Mouse (Mus musculus) heart, embryonic 11.5 days (tissue): ENCODE results near the gene Gli3. TPM values are rescaled to one million over a fixed set of nuclear protein-coding genes. Genes with fewer than 3 reads are reported as not detected.
A peak's percentile ranks its signal among the peaks of the same experiment; 100 is the strongest.

Experiments used
- ATAC-seq: fragments of 200-750 bp; cut with Nextera tagmentation; replicated peaks from 2 replicates; pipeline ENCODE4 v1.8.0; 2017; ENCODE audit warnings: moderate library complexity; ENCODE audit not compliant: insufficient number of reproducible peaks, low FRiP score, low TSS enrichment
- H3K27ac ChIP-seq: fragments of 300-500 bp; sonication (generic); 2 replicates; pipeline ENCODE4 v1.5.1; 2014; ENCODE audit warnings: mild to moderate bottlenecking, low read depth, low read length
- H3K27me3 ChIP-seq: fragments of 300-500 bp; sonication (generic); 2 replicates; pipeline ENCODE4 v1.6.1; 2014; ENCODE audit warnings: mild to moderate bottlenecking, low read length, mixed read lengths; ENCODE audit not compliant: control insufficient read depth, insufficient read depth
- H3K36me3 ChIP-seq: fragments of 300-500 bp; sonication (generic); 2 replicates; pipeline ENCODE4 v1.6.1; 2014; ENCODE audit warnings: mild to moderate bottlenecking, low read length, moderate library complexity, mixed read lengths; ENCODE audit not compliant: control insufficient read depth, insufficient read depth
- H3K4me1 ChIP-seq: fragments of 300-500 bp; sonication (generic); 2 replicates; pipeline ENCODE4 v1.6.1; 2014; ENCODE audit warnings: low read length; ENCODE audit not compliant: control insufficient read depth, insufficient read depth
- H3K4me2 ChIP-seq: fragments of 300-500 bp; sonication (generic); 2 replicates; pipeline ENCODE4 v1.6.1; 2014; ENCODE audit warnings: mild to moderate bottlenecking, moderate library complexity
- H3K4me3 ChIP-seq: fragments of 300-500 bp; sonication (generic); 2 replicates; pipeline ENCODE4 v1.5.1; 2014; ENCODE audit warnings: low read depth, low read length
- H3K9ac ChIP-seq: fragments of 300-500 bp; sonication (generic); 2 replicates; pipeline ENCODE4 v1.6.1; 2014; ENCODE audit warnings: mild to moderate bottlenecking, low read depth, low read length, moderate library complexity
- H3K9me3 ChIP-seq: fragments of 300-500 bp; sonication (generic); replicated peaks from 2 replicates; pipeline ENCODE4 v1.6.1; 2016; ENCODE audit warnings: low read length; ENCODE audit not compliant: control insufficient read depth
- WGBS: fragments of 180-500 bp; shearing (Covaris S2); extraction: QIAGEN DNeasy Blood & Tissue Kit; methylation state at CpG from one replicate; pipeline ENCODE4 v1.1.7; 2014; ENCODE audit not compliant: insufficient replicate concordance; 5-methylcytosine and 5-hydroxymethylcytosine counted together
- polyA plus RNA-seq: library from polyadenylated mRNA; unstranded; fragments of >200 nt; fragmentation: Nextera tagmentation; extraction: Ambion mirVana; gene quantifications from 2 replicates; pipeline ENCODE4 v1.2.1, GENCODE M21; 2014

The Gli3 gene
- polyA plus RNA-seq, 1 experiment from 2014 or later = 11.4 TPM

DNA sequence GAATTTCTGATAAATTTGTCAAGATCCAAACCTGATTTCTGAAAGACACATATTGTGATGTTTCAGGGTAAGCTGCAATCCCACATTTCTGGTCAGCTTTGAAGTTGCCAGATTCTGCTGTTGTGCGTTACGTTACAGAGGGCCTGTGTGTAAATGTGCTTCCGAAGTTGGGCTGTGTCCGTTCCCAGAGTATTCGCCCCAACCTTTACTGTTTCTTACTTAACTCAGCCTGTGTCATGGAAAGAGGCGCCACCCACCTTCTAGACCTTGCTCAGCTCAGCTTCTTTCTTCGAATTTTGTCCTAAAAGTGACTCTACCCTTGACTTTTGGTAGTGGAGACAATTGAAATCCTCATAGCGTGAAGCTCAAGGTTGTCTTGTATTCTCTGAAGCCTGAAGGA lies 202.5 kb downstream of the Gli3 start:
- H3K36me3 ChIP-seq = no peaks in the 10 kb centered on the region; the same call in 1 of the 2 replicates
- ATAC-seq = no peak
- peaks cover 8% of the 10 kb centered on the region; the same call in 1 of the 2 replicates for H3K4me1 ChIP-seq
- H3K4me2 ChIP-seq = no peak overlapping the region
- peak overlapping the region; percentile 25; the same call in 1 of the 2 replicates for H3K27ac ChIP-seq
- no peak overlapping the region for H3K4me3 ChIP-seq
- WGBS = 83% methylated on average over 8 of the region's 8 CpGs
- H3K27me3 ChIP-seq = peaks cover 30% of the 10 kb centered on the region
- H3K9me3 ChIP-seq = no peaks in the 10 kb centered on the region
- H3K9ac ChIP-seq = no peak overlapping the region

DNA sequence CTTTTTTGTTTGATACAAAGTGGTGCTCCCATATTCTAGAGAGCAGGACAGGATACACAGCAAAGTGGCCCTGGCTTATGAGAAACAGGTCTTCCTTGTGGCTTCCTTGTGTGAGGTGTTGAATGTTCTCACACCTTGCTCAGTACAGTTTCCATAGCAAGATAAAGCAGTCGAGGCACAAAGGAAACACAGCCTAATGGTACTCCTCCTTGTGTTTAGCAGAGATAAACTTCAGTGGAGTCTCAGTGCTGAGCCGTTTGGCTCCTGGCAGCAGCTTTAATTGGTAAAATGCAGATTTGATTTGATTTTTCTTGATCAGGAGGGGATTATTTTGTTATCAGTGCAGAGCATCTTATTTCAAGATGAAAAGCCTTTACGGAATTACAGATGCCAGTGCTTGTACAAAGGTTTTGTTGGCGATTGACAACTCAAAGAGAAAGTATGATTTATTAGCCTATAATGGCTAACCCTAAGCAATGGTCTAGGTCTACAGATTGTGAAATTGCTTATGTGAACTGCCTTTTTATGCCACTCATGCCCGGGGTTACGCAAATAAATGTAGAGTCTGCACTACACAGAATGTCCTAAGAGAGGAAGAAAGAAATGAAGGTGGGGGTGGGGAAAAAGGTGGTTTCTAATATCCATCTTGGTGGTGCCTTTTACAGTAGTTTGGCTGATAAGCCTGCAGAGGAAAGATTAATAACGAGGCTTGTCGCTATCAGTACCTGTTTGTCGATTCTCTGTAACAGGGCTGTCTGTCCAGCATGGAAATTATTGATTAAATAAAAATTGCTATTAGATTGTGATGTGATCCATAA lies 207.3 kb downstream of the Gli3 start:
- Histone ChIP-seq H3K27ac (no peak overlapping the region), H3K27me3 (peaks cover 21% of the 10 kb centered on the region), H3K36me3 (no peaks in the 10 kb centered on the region), H3K9me3 (no peaks in the 10 kb centered on the region), H3K9ac (no peak overlapping the region), H3K4me3 (no peak overlapping the region), H3K4me2 (no peak overlapping the region), H3K4me1 (peaks cover 8% of the 10 kb centered on the region; the same call in 1 of the 2 replicates)
- WGBS = 60% methylated on average over 9 of the region's 9 CpGs
- ATAC-seq = no peak

DNA sequence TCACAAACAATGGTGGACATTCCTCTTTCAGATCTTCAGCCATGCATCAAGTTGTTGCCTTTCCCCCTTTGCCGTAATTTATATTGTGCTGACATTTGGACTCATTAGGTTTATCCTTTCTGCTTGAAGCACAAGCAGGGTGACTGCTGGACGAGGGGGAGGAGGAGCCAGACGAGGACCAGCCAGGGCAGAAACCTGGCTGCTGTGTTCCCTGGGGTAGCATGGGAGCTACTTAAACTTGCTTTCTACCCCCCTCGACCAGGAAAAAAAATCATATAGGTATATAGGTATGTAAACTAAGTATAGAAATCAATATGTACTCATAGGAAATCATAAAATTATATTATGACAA lies 207.9 kb downstream of the Gli3 start:
- Histone ChIP-seq H3K4me3 (no peak overlapping the region), H3K36me3 (no peaks in the 10 kb centered on the region), H3K4me1 (peaks cover 3% of the 10 kb centered on the region; the same call in 1 of the 2 replicates), H3K9me3 (no peaks in the 10 kb centered on the region), H3K9ac (no peak overlapping the region), H3K27ac (no peak overlapping the region), H3K27me3 (peaks cover 21% of the 10 kb centered on the region), H3K4me2 (no peak overlapping the region)
- ATAC-seq = no peak
- WGBS = 55% methylated on average over 4 of the region's 4 CpGs

DNA sequence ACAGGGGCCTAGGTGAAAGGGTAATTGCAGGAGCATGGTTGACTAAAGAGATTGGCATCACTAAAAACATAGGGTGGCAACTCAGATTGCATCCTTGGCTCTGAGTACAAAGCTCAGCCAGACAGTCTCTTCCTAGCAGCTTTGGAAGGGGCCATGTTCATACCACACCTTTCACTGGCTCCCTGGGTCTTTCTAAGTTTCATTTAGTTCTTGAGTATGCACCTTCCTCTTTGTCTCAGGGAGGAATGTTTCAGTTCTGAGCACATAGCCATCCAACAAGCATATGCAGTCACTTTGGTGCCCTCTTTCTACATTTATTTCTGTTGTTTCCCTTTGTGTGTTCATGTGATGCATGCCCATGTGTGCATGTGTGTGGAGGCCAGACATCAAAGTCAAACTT lies 212.4 kb downstream of the Gli3 start:
- Histone ChIP-seq H3K27ac (no peak overlapping the region), H3K4me2 (no peak overlapping the region), H3K36me3 (no peaks in the 10 kb centered on the region), H3K4me1 (no peaks in the 10 kb centered on the region), H3K4me3 (no peak overlapping the region), H3K9ac (no peak overlapping the region), H3K27me3 (peaks cover 11% of the 10 kb centered on the region), H3K9me3 (no peaks in the 10 kb centered on the region)
- ATAC-seq = no peak

- H3K9me3 ChIP-seq = no peaks in the 10 kb centered on the region
- peaks cover 11% of the 10 kb centered on the region for H3K27me3 ChIP-seq
- no peak overlapping the region for H3K4me3 ChIP-seq
- H3K4me1 ChIP-seq = no peaks in the 10 kb centered on the region
- ATAC-seq = no peak
- 80% methylated on average over 4 of the region's 4 CpGs for WGBS
- H3K27ac ChIP-seq = no peak overlapping the region
- H3K36me3 ChIP-seq = no peaks in the 10 kb centered on the region
- no peak overlapping the region for H3K9ac ChIP-seq
- no peak overlapping the region for H3K4me2 ChIP-seq
These were observed 214.2 kb downstream of the Gli3 start for GRCm38 (mm10) chr13:15677106-15677760.

GRCm38 (mm10) chr13:15681530-15681929 lies 218.5 kb downstream of the Gli3 start:
- Histone ChIP-seq H3K4me1 (no peaks in the 10 kb centered on the region), H3K4me3 (no peak overlapping the region), H3K27ac (no peak overlapping the region), H3K27me3 (peaks cover 4% of the 10 kb centered on the region; the same call in 1 of the 2 replicates), H3K9ac (no peak overlapping the region), H3K9me3 (no peaks in the 10 kb centered on the region), H3K36me3 (no peaks in the 10 kb centered on the region), H3K4me2 (no peak overlapping the region)
- ATAC-seq = no peak
- 77% methylated on average over 1 of the region's 1 CpGs for WGBS

DNA sequence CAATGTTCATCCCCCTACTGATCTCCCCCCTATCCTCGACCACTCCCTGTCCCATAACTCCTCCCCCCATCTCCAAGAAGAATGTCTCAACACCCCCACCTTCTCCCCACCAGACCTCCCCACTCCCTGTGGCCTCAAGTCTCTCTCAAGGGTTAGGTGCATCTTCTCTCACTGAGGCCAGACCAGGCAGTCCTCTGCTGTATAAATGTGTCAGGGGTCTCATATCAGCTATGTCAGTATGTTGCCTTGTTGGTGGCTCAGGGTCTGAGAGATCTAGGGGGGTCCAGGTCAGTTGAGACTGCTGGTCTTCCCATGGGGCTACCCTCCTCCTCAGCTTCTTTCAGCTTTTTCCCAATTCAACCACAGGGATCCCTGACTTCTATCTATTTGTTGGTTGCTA lies 220.0 kb downstream of the Gli3 start:
- H3K4me1 ChIP-seq = no peaks in the 10 kb centered on the region
- 45% methylated on average over 1 of the region's 1 CpGs for WGBS
- ATAC-seq = no peak; the same call in 1 of the 2 replicates
- H3K27ac ChIP-seq = no peak overlapping the region
- H3K4me2 ChIP-seq = no peak overlapping the region
- H3K9ac ChIP-seq = no peak overlapping the region
- no peaks in the 10 kb centered on the region for H3K9me3 ChIP-seq
- no peak overlapping the region for H3K4me3 ChIP-seq
- no peaks in the 10 kb centered on the region for H3K27me3 ChIP-seq
- no peaks in the 10 kb centered on the region for H3K36me3 ChIP-seq

DNA sequence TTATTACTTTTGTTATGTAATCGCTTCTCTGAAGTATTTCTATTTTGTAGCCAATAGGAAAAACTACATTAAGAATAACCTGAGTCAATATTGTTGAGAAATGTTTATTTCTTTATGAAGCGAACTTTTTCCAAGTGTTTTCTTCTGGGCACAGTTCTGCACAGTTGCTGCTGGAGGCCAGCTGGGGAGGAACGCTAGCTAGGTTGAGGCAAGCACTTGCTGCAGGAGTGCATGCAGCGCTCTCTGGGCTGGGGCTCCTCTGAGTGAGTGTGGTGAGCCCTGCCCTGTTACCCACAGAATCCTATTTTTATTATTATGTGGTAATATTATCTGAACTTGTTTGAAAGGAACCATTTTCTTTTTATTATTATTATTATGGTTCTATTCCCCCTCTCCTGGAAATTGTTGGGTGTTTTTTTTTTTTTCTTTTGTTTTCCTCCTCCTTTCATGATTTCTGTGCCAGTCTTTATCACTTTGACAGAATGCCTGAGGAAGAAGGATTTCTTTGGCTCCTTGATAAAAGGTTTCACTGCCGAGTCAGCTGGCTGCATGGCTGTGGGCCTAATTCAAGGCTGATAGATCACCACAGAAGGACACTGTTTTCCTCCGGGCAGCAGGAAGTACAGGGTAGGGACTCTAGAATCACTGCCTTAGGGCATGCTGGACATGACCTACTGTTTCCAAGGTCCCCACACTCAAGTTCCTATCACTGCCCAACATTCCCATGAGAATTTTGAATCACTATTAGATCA lies 225.2 kb downstream of the Gli3 start:
- H3K36me3 ChIP-seq = no peaks in the 10 kb centered on the region
- no peaks in the 10 kb centered on the region for H3K27me3 ChIP-seq
- no peak for ATAC-seq
- H3K9ac ChIP-seq = no peak overlapping the region
- 68% methylated on average over 6 of the region's 6 CpGs for WGBS
- H3K4me3 ChIP-seq = no peak overlapping the region
- no peak overlapping the region for H3K27ac ChIP-seq
- H3K9me3 ChIP-seq = no peaks in the 10 kb centered on the region
- no peaks in the 10 kb centered on the region for H3K4me1 ChIP-seq
- no peak overlapping the region for H3K4me2 ChIP-seq
